Mouse (Mus musculus) forebrain, embryonic 10.5 days (tissue): ENCODE measurements at regions not wholly inside any gene's neighbourhood (a gene's known extent, or its start where the extent isn't known, plus 50 kb on each side); places are given as distances from the start of the nearest gene placed in this dataset.

Experiments
- DNase-seq: peaks from one replicate; pipeline ENCODE4 v3.0.0-alpha.2; 2017; ENCODE audit warnings: low spot score; ENCODE audit errors: extremely low spot score
- H3K27ac ChIP-seq: fragments of 300-500 bp; sonication (generic); 2 replicates; pipeline ENCODE4 v1.5.1; 2016; ENCODE audit warnings: mild to moderate bottlenecking
- H3K27me3 ChIP-seq: fragments of 300-500 bp; sonication (generic); 2 replicates; pipeline ENCODE4 v1.6.1; 2016; ENCODE audit warnings: mild to moderate bottlenecking; ENCODE audit not compliant: poor library complexity, severe bottlenecking
- H3K36me3 ChIP-seq: fragments of 300-500 bp; sonication (generic); replicated peaks from 2 replicates; pipeline ENCODE4 v1.6.1; 2016; ENCODE audit warnings: mild to moderate bottlenecking, moderate library complexity
- H3K4me1 ChIP-seq: fragments of 300-500 bp; sonication (generic); 2 replicates; pipeline ENCODE4 v1.6.1; 2016
- H3K4me3 ChIP-seq: fragments of 300-500 bp; sonication (generic); 2 replicates; pipeline ENCODE4 v1.5.1; 2016; ENCODE audit warnings: mild to moderate bottlenecking, moderate library complexity
- H3K9me3 ChIP-seq: fragments of 300-500 bp; sonication (generic); 2 replicates; pipeline ENCODE4 v1.6.1; 2016; ENCODE audit warnings: mild to moderate bottlenecking, moderate library complexity
- WGBS: fragments of 180-500 bp; shearing (Covaris S2); methylation state at CpG from one replicate; pipeline ENCODE4 v1.1.7; 2016; 5-methylcytosine and 5-hydroxymethylcytosine counted together

DNA sequence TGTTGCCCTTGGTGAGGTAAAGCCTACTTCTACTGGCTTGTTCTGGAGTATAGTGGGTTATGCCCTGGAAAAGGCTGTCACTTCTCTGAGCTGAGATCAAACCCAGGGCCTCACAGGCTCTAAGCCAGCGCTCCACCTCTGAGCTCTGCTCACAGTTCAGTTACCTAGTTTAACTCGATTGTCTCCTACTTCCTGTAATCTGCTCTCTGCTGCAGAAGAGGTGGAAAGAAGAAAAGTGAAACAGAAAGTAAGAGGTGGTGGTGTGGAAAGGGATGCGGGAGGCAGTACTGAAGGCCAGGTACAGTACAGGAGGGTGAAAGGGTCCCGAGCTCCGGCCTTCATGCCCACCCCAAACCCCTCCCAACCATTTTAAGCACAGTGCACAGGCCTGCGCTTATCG is 455.7 kb downstream of the Zfp704 start:
- 87% methylated on average over 7 of the region's 7 CpGs for WGBS
- Histone ChIP-seq H3K4me1 (peaks cover 6% of the 10 kb centered on the region), H3K27ac (no peak overlapping the region), H3K9me3 (no peaks in the 10 kb centered on the region), H3K4me3 (no peak overlapping the region), H3K36me3 (no peaks in the 10 kb centered on the region), H3K27me3 (no peaks in the 10 kb centered on the region)
- no peak for DNase-seq

DNA sequence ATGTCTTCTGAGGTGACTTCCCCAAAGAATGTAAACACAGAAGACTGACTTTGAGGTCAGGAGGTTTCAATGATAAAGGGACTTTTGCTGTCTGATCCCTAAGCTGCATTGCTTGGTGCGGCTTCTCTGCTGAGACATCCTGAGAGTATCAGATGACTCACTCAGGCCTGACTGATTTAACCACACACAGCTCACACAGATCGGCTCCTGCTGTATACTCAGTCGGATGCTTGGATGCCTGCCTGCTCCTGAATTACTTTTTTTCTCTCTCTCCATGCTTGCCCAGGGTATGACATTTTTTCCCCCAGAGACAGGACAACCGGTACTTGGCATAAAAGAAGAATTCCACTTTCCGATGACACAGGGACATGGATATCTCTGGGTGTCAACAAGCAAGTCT is 456.2 kb downstream of the Zfp704 start:
- no peak for DNase-seq
- no peaks in the 10 kb centered on the region for H3K27me3 ChIP-seq
- no peak overlapping the region for H3K4me3 ChIP-seq
- no peaks in the 10 kb centered on the region for H3K9me3 ChIP-seq
- H3K4me1 ChIP-seq = 0 out of 2 replicates have a peak, but pooled peaks cover 3% of the 10 kb centered on the region
- 45% methylated on average over 5 of the region's 5 CpGs for WGBS
- H3K36me3 ChIP-seq = no peaks in the 10 kb centered on the region
- no peak overlapping the region for H3K27ac ChIP-seq

DNA sequence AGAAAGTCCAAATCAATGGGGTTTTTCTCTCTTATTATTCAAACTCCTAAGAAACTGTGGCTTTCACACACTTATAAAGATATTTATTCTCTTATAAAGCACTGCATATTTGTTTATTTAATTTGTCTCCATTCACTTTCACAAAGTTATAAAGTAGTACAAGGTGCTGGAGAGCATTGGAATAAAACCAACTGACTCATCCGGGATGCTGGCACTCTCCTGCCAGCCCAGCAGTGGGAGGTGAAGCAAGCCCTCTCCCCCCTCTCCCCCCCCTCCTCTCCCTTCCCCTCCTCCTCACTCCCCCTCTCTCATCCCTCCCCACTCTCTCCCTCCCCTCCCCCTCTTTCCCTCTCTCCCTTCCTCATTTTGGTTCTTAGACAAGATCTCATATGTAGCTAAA is 457.6 kb downstream of the Zfp704 start:
- no peaks in the 10 kb centered on the region for H3K36me3 ChIP-seq
- H3K4me1 ChIP-seq = 0 out of 2 replicates have a peak, but pooled peaks cover 3% of the 10 kb centered on the region
- H3K27ac ChIP-seq = no peak overlapping the region
- no peak for DNase-seq
- H3K27me3 ChIP-seq = no peaks in the 10 kb centered on the region
- WGBS = 65% methylated on average over 1 of the region's 1 CpGs
- H3K9me3 ChIP-seq = no peaks in the 10 kb centered on the region
- H3K4me3 ChIP-seq = no peak overlapping the region

DNA sequence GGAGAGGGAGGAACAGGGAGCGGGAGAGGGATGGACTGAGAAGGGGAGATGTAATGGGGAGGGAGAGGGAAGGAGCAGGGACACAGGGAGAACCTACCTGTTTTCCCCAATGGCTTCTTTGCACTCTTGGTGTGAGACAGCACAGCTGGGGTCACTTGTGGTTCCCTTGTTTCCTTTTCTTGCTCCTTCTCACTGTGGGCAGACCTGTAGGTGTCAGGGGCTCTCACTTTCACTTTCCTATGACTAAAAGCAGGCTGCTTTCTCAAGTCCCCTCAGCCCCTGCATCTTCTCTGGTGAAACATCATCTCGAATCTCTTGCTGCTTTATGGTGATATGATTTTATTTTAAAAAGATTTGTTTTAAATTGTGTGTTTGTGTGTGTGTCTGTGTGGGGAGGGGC is 458.3 kb downstream of the Zfp704 start:
- Histone ChIP-seq H3K4me1 (peaks cover 5% of the 10 kb centered on the region), H3K36me3 (no peaks in the 10 kb centered on the region), H3K27me3 (no peaks in the 10 kb centered on the region), H3K4me3 (no peak overlapping the region), H3K9me3 (no peaks in the 10 kb centered on the region; the same call in 1 of the 2 replicates), H3K27ac (no peak overlapping the region)
- no peak for DNase-seq
- 49% methylated on average over 2 of the region's 2 CpGs for WGBS

DNA sequence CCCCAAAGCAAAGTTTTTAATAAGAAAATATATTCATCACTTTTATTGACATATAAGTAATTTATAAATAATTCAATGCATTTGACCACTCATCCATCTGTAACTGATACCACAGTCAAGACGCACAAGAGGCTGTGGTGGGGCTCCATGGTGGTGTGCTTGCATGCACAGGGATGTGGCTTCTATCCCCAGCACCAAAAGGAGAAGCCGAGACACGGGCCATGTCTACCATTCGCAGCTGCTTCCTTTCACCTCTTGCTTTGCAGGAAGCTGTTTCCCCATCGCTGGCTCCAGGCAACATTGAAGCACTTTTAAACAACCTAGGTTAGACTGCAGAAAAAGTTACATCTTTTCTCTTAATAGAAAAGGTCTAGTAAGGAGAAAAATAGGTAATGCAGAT is 461.3 kb downstream of the Zfp704 start:
- DNase-seq = no peak
- 93% methylated on average over 5 of the region's 5 CpGs for WGBS

DNA sequence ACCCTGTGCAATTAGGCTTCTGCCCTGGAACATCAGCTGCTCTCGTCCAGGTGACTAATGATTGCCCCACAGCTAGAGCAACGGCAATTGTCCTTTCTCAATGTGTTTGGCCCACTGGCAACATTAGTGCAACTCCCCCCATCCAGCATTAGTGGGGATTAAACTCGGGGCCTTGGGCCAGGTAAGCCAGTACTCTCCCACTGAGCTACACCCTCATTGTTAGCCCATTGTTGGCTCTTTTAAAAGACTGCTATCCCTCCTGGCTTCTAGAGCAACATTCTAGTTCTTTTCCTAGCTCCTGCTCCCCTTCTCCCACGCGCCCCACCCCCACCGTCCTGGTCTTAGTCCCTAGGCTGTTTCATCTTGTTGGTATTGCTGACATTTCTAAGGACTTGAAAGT is 463.4 kb downstream of the Zfp704 start:
- WGBS = 55% methylated on average over 6 of the region's 6 CpGs
- peaks cover 4% of the 10 kb centered on the region for H3K4me1 ChIP-seq
- H3K27ac ChIP-seq = no peak overlapping the region
- no peaks in the 10 kb centered on the region; the same call in 1 of the 2 replicates for H3K9me3 ChIP-seq
- no peaks in the 10 kb centered on the region for H3K36me3 ChIP-seq
- H3K27me3 ChIP-seq = no peaks in the 10 kb centered on the region
- no peak overlapping the region for H3K4me3 ChIP-seq
- no peak for DNase-seq

More for the DNA sequence above, 461.3 kb downstream of the Zfp704 start:
- no peak overlapping the region for H3K4me3 ChIP-seq
- no peaks in the 10 kb centered on the region; the same call in 1 of the 2 replicates for H3K9me3 ChIP-seq
- H3K27ac ChIP-seq = no peak overlapping the region
- peaks cover 5% of the 10 kb centered on the region for H3K4me1 ChIP-seq
- H3K36me3 ChIP-seq = no peaks in the 10 kb centered on the region
- no peaks in the 10 kb centered on the region for H3K27me3 ChIP-seq

DNA sequence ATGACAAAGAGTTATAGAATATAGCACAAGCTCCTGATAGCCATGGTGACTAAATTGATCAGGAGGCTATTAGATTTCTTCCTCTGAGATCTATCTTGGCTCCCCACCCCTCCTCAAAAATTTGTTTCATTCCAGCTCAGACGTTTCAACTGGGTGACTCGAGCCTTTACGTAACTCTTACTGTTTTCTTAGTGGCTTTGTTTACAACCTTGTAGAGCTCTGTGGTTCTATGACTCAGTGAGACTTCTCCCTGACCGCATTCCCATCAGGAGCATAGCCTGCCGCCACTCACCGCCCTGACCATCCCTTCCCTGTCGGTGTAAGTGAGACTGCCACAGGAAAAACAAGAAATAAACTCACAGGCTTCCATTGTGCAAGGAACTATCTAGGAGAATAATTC is 464.3 kb downstream of the Zfp704 start:
- Histone ChIP-seq H3K27ac (no peak overlapping the region), H3K27me3 (no peaks in the 10 kb centered on the region), H3K36me3 (no peaks in the 10 kb centered on the region), H3K4me3 (no peak overlapping the region), H3K9me3 (no peaks in the 10 kb centered on the region; the same call in 1 of the 2 replicates), H3K4me1 (peaks cover 4% of the 10 kb centered on the region)
- WGBS = 92% methylated on average over 7 of the region's 7 CpGs
- no peak for DNase-seq

DNA sequence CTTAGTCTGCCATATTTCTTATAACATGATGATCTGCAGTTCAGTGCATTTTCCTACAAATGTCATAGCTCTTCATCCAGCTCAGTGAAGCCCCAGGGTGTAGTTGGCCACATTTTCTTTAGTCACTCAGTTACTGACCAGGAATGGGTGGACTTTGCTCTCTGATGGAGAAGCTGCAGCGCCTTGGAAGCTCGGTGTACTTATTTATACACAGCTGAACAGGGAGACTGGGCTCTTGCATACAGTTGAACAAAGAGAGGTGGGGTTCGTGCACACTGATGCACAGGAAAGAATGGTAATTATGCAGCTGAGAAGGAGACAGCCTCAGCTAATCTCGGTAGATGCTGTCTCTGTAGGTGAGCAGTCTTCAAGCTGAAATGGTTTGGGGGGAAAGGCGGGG is 468.0 kb downstream of the Zfp704 start:
- Histone ChIP-seq H3K4me3 (no peak overlapping the region), H3K27me3 (no peaks in the 10 kb centered on the region), H3K9me3 (no peaks in the 10 kb centered on the region; the same call in 1 of the 2 replicates), H3K27ac (no peak overlapping the region), H3K36me3 (no peaks in the 10 kb centered on the region), H3K4me1 (peaks cover 13% of the 10 kb centered on the region)
- DNase-seq = no peak
- WGBS = 78% methylated on average over 5 of the region's 5 CpGs

DNA sequence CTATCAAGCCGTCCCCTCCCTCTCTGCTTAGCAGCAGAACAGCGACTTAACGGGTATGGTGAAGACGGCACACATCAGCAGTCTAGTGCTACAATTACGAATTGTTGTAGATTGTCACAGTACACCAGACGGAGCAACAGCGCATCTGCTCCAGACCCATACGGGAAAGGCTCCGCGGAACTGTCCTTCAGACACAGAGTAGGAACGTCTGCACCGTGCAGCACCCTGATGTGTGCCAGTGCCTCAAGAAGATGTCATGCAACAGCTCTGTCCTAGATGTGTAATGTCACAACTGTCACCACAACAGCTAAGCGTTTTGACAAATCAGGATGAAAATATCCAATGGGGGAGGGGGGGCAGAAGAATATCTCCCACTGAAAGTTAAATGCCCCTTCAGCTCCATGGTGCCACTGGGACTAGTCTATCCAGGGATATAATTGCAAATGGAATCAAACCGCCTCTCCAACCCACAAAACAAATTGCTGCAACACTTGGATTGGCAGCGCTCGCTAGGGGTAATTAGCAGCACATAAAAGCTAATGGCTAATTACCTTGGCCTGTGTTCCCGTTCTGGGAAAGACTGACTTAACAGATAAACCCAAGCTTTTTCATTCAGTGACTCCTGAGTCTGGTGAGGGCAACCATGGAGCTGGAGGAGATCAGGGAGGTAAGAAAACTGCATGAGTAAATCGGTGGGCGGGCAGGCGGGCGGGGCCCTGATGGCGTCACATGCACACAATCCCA is 472.6 kb downstream of the Zfp704 start:
- WGBS = 87% methylated on average over 22 of the region's 22 CpGs
- no peak overlapping the region for H3K27ac ChIP-seq
- peaks cover 14% of the 10 kb centered on the region for H3K4me1 ChIP-seq
- H3K36me3 ChIP-seq = no peaks in the 10 kb centered on the region
- no peak overlapping the region for H3K4me3 ChIP-seq
- H3K27me3 ChIP-seq = no peaks in the 10 kb centered on the region
- H3K9me3 ChIP-seq = no peaks in the 10 kb centered on the region
- DNase-seq = no peak

DNA sequence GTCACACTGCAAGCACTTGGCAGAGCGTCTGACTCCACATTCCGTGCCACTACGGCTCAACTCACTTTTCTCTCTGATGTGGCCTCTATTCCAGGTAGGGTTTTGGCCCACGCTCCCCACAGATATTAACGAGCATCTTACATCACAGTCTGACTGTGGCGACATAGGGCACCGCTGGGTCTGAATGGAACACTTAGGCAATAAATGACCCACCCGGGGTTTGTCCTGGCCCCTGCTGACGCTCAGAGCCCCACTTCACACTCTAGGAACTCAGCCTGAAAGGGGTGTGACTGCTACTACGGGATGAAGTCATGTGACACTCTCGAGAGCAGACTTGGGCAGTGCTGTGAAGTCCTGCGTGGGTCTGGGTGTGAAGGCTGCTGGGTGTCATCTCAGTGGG is 475.9 kb downstream of the Zfp704 start:
- WGBS = 81% methylated on average over 12 of the region's 12 CpGs

DNA sequence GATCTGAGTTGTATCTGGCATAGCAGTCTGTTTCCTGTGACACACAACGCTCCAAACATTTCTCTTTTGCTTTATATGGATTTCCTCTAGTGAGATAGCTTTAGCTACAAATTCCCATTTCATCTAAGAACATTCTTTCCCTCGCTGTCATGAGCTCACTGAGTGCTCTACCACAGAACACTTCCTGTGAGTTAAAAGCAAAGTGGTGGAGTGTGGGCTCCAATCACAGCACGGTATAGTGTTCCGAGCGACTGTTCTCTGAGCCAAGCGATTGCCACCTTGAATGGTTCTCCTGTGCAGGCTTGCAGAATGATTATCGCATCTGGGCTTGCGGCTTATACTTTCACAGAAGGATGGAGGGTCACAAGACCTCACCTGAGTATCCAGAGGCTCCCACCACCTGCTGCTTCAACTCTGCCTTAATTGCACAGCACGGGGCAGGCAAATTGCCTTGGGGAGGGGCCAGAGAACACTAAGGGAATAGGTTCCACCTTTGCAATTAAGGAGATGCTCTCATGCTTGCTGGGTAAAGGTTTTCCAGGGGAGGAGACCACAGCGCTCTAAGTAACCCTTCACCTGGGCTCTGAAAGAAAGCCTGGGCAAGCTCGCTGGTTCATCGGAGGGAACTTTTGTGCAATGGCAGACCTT is 477.7 kb downstream of the Zfp704 start:
- no peaks in the 10 kb centered on the region for H3K9me3 ChIP-seq
- no peaks in the 10 kb centered on the region for H3K36me3 ChIP-seq
- H3K4me3 ChIP-seq = no peak overlapping the region
- 82% methylated on average over 12 of the region's 12 CpGs for WGBS
- H3K27ac ChIP-seq = no peak overlapping the region
- H3K4me1 ChIP-seq = peaks cover 8% of the 10 kb centered on the region
- no peak for DNase-seq
- no peaks in the 10 kb centered on the region for H3K27me3 ChIP-seq

More for the DNA sequence above, 475.9 kb downstream of the Zfp704 start:
- Histone ChIP-seq H3K4me1 (peaks cover 14% of the 10 kb centered on the region), H3K27me3 (no peaks in the 10 kb centered on the region), H3K4me3 (no peak overlapping the region), H3K9me3 (no peaks in the 10 kb centered on the region), H3K36me3 (no peaks in the 10 kb centered on the region), H3K27ac (no peak overlapping the region)
- DNase-seq = no peak

DNA sequence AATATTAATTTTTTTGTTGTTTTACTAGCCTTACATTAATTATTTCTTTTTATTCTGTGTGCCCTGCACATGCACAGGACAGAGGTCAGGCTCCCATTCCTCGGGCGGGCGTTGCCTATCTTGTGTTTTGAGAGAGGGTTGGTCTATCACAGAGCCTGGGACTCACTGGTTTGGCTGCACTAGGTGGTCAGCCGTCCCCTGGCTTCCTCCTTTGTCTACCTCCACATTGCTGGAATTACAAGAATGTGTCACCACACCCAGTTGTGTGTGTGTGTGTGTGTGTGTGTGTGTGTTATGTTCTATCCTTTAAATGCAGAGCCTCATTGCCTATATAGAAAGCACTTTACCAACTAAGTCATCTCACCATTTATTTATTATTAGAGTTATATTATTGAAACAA is 478.5 kb downstream of the Zfp704 start:
- no peak for DNase-seq
- Histone ChIP-seq H3K27me3 (no peaks in the 10 kb centered on the region), H3K4me1 (0 out of 2 replicates have a peak, but pooled peaks cover 5% of the 10 kb centered on the region), H3K4me3 (no peak overlapping the region), H3K36me3 (no peaks in the 10 kb centered on the region), H3K27ac (no peak overlapping the region), H3K9me3 (no peaks in the 10 kb centered on the region)
- WGBS = 79% methylated on average over 4 of the region's 4 CpGs

DNA sequence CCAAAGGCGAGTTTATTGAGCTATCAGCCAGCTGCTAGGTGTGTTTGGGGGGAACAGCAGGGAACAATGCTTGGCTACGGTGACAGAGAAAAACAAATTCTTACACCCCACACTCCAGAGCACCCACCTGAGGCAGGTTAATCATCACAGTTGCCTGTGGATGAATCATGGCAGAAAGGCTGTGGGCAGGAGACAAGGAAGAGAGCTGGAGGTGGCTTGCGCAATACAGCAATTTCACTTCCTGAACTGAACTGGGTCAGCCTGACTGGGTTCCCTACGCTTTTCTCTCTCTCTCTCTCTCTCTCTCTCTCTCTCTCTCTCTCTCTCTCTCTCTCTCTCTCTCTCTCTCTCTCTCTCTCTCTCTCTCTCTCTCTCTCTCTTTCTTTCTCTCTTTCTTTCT is 481.5 kb downstream of the Zfp704 start:
- no peaks in the 10 kb centered on the region for H3K4me1 ChIP-seq
- H3K36me3 ChIP-seq = no peaks in the 10 kb centered on the region
- no peaks in the 10 kb centered on the region for H3K9me3 ChIP-seq
- 83% methylated on average over 4 of the region's 4 CpGs for WGBS
- DNase-seq = no peak
- no peak overlapping the region for H3K27ac ChIP-seq
- H3K4me3 ChIP-seq = no peak overlapping the region
- H3K27me3 ChIP-seq = no peaks in the 10 kb centered on the region
